7 mouse cellular contexts compared by ENCODE assay signal in genomic region chr11:39588641-39589385, GRCm38 (mm10).
A peak's percentile ranks its signal among the peaks of the same experiment; 100 is the strongest.
DNase-seq lines count a peak whose midpoint lies in the region; ATAC-seq and TF ChIP-seq lines count a peak whose summit lies in the region.

No protein-coding gene starts in this region.

- peak; percentile 11 for DNase-seq in WW6 (ENCODE audit: low read depth, low spot score)
- DNase-seq in cerebellum, adult 18-20 months: peak; percentile 16 to 30
- peak; percentile 92 for DNase-seq in forebrain, postnatal 0 days
- DNase-seq in left cerebral cortex, adult 8-10 months (ENCODE audit: low spot score in 2 of 2): peak; percentile 42 to 48
- DNase-seq in telencephalon, adult 2 months (ENCODE audit: low read depth, low spot score): peak; percentile 79

- no peaks in the 10 kb centered on the region for H3K4me1 ChIP-seq in forebrain, postnatal 0 days (ENCODE audit: insufficient read depth)
- H3K4me1 ChIP-seq in intestine, embryonic 15.5 days (replicated peaks): no peaks in the 10 kb centered on the region
- peaks cover 5% of the 10 kb centered on the region; the same call in 1 of the 2 replicates for H3K4me1 ChIP-seq in midbrain, embryonic 13.5 days (replicated peaks)

- H3K27me3 ChIP-seq in forebrain, postnatal 0 days (ENCODE audit: insufficient read depth, low read length): no peaks in the 10 kb centered on the region
- H3K27me3 ChIP-seq in intestine, embryonic 15.5 days (replicated peaks): no peaks in the 10 kb centered on the region
- no peaks in the 10 kb centered on the region for H3K27me3 ChIP-seq in midbrain, embryonic 13.5 days

- peak; percentile 93 for TF ChIP-seq CTCF in forebrain, postnatal 0 days (IDR thresholded peaks at IDR 0.05; ENCODE audit: low read depth)

- WGBS in forebrain, postnatal 0 days: 4% methylated on average over 15 of the region's 15 CpGs
- 12% methylated on average over 15 of the region's 15 CpGs for WGBS in intestine, embryonic 15.5 days
- WGBS in midbrain, embryonic 13.5 days: 12% methylated on average over 15 of the region's 15 CpGs

- H3K9me3 ChIP-seq in forebrain, postnatal 0 days (ENCODE audit: low read length): no peaks in the 10 kb centered on the region
- H3K9me3 ChIP-seq in intestine, embryonic 15.5 days: no peaks in the 10 kb centered on the region
- no peaks in the 10 kb centered on the region for H3K9me3 ChIP-seq in midbrain, embryonic 13.5 days

- peak overlapping the region; percentile 11 for H3K4me3 ChIP-seq in forebrain, postnatal 0 days (ENCODE audit: low read depth, low read length)
- H3K4me3 ChIP-seq in intestine, embryonic 15.5 days (replicated peaks): no peak overlapping the region
- peak overlapping the region; percentile 23 for H3K4me3 ChIP-seq in midbrain, embryonic 13.5 days (replicated peaks)

- no peaks in the 10 kb centered on the region for H3K36me3 ChIP-seq in forebrain, postnatal 0 days (ENCODE audit: insufficient read depth)
- no peaks in the 10 kb centered on the region for H3K36me3 ChIP-seq in intestine, embryonic 15.5 days
- H3K36me3 ChIP-seq in midbrain, embryonic 13.5 days: no peaks in the 10 kb centered on the region

- ATAC-seq in forebrain, postnatal 0 days: peak; percentile 93
- ATAC-seq in intestine, embryonic 15.5 days: peak; percentile 68
- peak; percentile 62 for ATAC-seq in midbrain, embryonic 13.5 days

- H3K4me2 ChIP-seq in forebrain, postnatal 0 days (ENCODE audit: low read depth): peak overlapping the region; percentile 31
- peak overlapping the region; percentile 47 for H3K4me2 ChIP-seq in intestine, embryonic 15.5 days (replicated peaks)
- peak overlapping the region; percentile 31 for H3K4me2 ChIP-seq in midbrain, embryonic 13.5 days (replicated peaks)

- peak overlapping the region; percentile 39; the same call in 1 of the 2 replicates for H3K9ac ChIP-seq in forebrain, postnatal 0 days
- no peak overlapping the region for H3K9ac ChIP-seq in intestine, embryonic 15.5 days
- H3K9ac ChIP-seq in midbrain, embryonic 13.5 days (replicated peaks): peak overlapping the region; percentile 26; the same call in 1 of the 2 replicates

- H3K27ac ChIP-seq in forebrain, postnatal 0 days (ENCODE audit: low read depth, low read length): peak overlapping the region; percentile 17; the same call in 1 of the 2 replicates
- no peak overlapping the region for H3K27ac ChIP-seq in intestine, embryonic 15.5 days
- 0 out of 2 replicates have a peak overlapping the region, but pooled peaks have one; percentile 35 for H3K27ac ChIP-seq in midbrain, embryonic 13.5 days

Comparison
In these comparisons a context has a peak if more than half of its experiments do, and no peak if none do; other contexts are left out.
1. DNase-seq: peak in every context shown above with its lines; median percentile 92 in forebrain, postnatal 0 days; 79 in telencephalon, adult 2 months; 45 in left cerebral cortex, adult 8-10 months; 23 in cerebellum, adult 18-20 months; 11 in WW6.